Mouse (Mus musculus) adrenal gland, adult (tissue): ENCODE measurements around the gene Ttc7b.
A peak's percentile ranks its signal among the peaks of the same experiment; 100 is the strongest.

Source experiments
- DNase-seq, 2 experiments: peaks; one replicate each; pipeline ENCODE4 v3.0.0; 2022 to 2023; ENCODE audit warnings: low spot score in 1 of 2; ENCODE audit not compliant: inconsistent age in 2 of 2

Gene Ttc7b

GRCm38 (mm10) chr12:100343554-100343953 is 177.1 kb downstream of the Ttc7b start:
- DNase-seq: no peak

DNA sequence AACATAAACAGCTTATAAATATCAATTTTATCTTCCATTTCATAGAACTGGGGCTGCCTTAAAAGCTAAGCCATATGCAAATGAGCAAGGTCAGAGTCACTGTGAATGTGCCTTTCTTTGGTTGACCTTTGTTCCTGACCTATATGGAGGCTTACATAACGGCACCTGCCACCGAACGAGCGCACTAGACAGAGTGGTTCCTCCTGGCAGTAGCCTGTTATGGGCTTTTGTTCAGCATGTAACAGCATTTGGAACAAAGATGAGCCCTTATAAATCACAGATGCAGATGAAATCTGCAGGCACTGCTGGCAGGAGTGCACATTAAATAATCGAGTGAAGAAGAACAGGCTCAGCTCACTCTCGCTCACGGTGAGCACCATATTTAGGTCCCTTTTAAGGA is 179.0 kb downstream of the Ttc7b start:
- no peak for DNase-seq

DNA sequence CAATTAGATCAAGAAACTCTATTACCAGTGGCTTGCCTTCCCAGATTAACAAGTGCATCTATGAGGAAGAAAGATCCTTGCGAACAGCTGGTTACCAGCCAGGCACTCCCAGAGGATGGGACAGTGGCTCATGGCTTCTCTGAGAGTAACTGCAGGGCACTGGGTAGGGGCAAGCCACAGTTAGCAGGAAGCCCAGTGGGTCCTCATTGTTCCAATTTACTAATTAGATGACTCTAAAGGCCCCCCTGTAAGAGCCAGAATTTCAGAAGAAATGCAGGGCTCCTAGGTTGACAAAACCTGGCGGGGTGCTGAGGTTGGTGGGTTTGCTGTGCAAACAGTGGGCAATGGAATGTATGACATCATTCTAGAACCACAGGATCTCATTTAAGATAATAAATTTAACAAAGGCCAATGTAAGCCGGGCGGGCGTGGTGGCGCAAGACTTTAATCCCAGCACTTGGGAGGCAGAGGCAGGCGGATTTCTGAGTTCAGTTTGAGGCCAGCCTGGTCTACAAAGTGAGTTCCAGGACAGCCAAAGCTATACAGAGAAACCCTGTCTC is 179.6 kb downstream of the Ttc7b start:
- DNase-seq: no peak

- DNase-seq: no peak
Observed at GRCm38 (mm10) chr12:100338055-100338454, 182.6 kb downstream of the Ttc7b start.

DNA sequence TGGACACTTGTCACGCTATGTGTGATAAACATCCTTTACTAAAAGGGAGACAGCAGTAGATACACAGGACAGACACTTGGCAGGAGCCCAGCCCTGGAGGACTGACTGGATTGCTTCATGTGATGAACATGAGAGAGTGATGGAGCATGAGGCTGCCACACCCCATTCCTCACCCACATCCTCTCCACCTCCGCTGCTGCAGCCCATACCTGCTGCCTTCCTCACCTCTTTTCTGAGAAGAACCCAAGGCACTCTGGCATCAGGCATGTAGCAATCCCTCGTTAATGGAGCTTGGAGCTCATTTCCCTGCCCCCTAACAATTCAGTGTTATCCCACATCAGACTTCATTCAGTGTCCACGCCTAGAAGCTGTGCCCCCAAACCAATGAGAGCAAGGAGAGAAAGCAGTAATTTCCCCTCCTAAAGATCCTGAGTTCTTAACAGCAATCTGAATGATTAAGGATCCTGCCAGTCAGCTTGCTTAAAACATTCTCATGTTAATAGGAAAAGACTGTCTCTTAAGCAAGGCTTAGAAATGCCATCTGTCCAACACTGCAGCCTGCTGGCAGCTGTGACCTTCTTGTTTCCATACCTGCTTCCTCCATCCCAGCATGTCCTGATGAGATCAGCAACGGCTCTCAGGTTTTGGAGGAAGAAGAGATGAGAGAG is 183.1 kb downstream of the Ttc7b start:
- DNase-seq: no peak

DNA sequence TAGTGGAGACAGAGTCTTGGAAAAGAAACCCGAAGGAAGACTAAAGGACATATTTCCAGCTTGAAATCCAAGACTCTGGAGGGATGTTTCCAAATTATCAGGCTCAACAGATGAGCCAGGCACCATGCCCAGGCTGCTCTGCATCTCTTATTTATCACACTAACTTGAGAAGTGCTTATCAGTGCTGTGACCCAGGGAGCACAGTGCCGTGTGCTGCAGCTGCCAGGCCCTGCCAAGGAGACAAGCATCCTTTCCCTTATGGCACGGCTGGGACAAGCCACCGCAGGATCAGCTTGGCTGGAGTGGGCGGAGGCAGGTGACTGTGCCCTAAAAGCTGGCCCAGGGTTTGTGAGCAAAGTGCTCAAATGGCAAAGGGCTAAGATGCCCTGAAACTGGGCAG is 184.4 kb downstream of the Ttc7b start:
- DNase-seq: no peak

- no peak for DNase-seq
Observed at GRCm38 (mm10) chr12:100331806-100332205, 188.8 kb downstream of the Ttc7b start.

DNA sequence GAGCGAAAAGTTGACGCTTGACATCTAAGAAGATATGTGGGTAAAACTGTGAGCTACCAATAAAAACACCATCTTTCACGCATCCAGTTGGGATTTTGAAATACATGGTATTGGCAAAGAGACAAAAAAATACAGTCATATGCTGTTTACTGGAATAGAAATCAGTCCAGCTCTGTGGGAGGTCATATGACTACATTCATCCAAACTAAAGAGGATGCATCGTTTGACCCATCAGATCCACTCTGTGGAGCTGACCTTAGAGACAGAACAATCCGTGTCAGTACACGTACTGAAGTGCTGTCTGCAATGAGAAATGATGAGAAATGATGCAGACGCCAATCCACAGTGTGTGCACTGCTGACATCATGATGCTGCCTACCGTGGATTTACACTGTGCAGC is 190.4 kb downstream of the Ttc7b start:
- DNase-seq: peak in 1 of 2 experiments; percentile 51

DNA sequence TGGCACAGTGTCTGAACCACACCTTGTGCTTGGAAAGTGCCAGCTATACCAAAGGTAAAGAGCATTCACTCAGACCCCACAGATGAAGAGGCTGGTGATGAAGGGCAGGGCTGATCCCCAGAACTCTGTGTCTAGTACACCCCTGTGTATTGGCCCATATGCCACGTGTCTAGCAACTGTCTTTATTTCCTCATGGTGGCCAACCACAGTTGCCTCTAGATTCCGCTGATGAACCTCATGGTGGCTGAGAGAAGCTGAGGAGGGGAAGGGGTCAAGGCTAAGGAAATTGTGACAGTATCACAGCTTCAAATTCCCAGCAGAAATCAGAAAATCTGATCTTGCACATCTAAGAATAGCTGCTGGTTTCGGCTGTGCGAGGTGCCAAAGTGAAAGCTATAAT is 191.6 kb downstream of the Ttc7b start:
- DNase-seq: no peak

DNA sequence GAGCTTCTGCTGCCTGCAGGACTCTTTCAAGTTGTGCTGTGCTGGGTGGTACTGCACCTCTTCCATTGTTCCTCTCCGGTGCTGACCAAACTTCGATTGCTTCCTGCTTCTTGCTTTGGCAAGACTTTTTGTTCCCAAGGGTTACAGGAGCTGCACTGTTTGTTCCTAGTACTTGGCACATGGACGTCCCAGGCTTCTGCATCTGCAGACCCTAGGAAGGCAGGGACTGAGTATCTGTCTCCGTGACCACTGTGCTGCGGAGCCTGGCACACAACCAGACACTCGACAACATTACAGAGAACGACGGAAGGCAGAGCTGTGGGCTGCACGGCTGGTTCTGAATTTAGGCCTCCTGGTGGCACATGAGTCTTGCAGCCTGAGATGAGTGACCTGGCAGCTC is 192.1 kb downstream of the Ttc7b start:
- peak in 1 of 2 experiments; percentile 42 for DNase-seq

DNA sequence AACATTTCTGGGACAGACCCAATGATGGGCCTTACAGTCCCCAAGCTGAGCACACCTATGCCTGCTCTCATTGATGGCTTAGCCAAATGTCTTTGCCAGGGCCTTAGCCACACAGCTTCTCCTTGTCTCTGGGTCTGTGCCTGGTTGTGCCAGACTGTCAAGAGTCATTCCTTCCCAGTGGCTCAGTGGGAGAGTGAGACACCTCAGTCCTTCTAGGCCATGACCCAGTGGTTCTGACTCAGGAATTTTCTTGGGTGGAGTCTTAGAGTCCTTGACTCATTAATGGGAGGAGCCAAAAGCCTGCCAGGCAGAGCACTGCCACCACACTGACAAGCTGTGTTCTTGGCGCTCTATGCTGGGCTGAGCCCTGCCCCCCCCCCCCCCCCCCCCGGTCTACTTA is 193.9 kb downstream of the Ttc7b start:
- DNase-seq: peak; percentile 82 to 90

GRCm38 (mm10) chr12:100325618-100326017 is 195.0 kb downstream of the Ttc7b start:
- no peak for DNase-seq

DNA sequence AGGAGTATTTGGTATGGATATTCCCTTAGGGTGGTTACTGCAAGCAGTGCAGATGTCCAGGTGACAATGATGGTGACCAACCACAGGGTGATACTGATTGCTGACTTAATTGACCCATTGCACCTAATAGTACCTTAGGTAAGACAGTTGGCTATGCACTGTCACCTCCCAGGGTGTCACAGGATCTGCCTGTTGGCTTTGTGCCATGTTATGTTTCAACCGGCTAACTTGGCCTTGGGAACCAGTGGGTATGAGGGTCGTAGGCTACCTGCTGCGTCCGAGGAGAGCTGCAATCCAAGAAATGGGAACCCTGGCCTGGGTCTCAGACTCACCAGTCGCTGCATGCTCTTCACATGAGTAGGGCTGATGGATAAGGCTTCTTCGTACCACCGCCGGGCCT is 195.4 kb downstream of the Ttc7b start:
- DNase-seq: no peak

DNA sequence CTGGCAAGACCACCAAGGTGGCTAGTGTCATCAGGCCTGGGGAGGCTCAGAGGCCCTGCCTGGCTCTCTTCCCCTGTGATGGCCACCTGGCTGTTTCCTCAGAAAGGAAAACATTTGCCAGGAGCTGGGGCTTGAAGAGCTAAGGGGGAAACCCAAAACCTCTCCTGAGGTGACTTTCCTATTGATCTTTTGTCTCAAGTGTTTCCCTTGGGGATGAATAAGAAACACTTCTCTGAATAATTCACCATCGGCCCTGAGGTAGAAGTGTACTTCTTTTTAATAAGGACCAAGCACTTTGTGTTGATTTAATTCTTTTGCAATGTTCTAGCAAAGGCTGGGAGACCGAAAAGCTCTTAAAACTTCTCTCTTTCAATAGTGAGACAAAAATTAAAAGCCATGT is 197.0 kb downstream of the Ttc7b start:
- DNase-seq: no peak

DNA sequence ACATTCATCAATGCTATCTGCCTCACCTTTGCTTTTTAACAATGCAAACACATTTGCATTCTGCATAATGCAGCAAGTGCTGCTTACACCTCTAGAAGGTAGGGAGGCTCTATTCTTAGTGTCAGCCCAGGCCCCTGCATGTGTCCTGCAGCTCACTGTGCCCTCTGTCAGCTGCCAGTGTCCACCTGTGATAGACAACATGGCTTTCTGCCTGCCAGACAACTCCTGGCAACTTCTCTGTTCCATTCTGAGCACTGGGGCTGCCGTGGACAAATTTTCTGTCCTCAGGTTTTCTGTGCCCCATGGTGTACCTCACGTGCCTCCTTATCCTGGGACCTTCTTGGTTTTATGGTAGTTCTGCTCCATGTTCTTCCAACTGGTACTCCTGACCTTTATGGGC is 198.4 kb downstream of the Ttc7b start:
- no peak for DNase-seq

DNA sequence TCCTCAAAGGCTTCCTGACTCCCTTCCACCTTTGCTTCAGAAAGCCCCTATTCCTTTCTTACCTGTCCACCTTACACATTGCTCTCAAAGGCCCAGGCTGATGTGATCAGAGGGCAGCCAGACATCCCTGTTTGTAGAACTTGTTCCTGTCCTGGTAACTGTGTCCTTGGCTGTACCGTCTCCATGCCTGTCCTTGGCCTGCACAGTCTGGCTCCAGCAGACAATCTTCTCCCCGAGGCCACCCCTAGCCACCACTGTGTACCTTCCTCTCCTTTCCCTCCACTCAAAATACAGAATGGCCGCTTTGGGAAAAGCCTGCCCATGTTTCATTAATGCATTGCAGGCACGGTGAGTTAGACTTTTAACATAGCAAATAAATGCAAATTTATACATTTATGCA is 199.1 kb downstream of the Ttc7b start:
- DNase-seq: peak; percentile 72 to 73

DNA sequence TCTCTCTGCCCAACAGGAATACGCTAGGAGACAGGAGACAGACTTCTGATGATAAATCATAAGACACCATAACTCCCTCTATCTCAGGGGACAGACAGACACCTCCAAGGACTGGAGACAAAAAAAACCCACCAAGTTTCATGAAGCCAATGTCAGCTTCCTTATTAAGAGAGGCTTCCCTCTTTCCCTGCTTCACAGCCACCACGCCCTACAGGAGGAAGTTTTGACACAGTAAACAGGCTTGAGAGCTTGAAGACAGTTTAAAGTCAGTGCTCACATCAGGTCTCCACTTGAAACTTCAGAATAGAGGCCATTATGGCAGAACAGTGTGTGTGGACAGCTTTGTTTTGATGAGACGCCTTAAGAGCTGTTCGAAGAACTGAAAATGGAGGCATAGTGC is 200.9 kb downstream of the Ttc7b start:
- no peak for DNase-seq

- DNase-seq: no peak
Observed at GRCm38 (mm10) chr12:100317936-100318335, 202.7 kb downstream of the Ttc7b start.

DNA sequence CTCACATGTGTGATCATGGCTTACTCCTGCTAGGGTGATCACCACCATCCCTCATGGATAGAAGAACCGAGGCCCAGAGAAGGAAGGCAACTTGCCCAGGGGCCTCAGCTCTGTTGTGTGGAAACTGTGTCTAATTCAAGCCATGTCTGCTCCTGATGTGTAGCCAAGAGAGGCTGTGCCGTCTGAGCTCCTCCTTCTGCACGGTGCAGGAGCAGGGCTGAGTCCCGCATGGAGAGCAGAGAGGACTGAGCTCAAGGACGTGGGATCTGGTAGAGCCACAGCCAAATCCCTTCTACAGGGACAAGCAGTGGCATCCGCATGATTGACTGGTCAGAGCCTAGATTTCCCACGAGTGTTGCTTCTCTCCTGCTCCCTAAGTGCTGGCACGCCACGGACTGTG is 204.5 kb downstream of the Ttc7b start:
- peak; percentile 54 to 73 for DNase-seq

DNA sequence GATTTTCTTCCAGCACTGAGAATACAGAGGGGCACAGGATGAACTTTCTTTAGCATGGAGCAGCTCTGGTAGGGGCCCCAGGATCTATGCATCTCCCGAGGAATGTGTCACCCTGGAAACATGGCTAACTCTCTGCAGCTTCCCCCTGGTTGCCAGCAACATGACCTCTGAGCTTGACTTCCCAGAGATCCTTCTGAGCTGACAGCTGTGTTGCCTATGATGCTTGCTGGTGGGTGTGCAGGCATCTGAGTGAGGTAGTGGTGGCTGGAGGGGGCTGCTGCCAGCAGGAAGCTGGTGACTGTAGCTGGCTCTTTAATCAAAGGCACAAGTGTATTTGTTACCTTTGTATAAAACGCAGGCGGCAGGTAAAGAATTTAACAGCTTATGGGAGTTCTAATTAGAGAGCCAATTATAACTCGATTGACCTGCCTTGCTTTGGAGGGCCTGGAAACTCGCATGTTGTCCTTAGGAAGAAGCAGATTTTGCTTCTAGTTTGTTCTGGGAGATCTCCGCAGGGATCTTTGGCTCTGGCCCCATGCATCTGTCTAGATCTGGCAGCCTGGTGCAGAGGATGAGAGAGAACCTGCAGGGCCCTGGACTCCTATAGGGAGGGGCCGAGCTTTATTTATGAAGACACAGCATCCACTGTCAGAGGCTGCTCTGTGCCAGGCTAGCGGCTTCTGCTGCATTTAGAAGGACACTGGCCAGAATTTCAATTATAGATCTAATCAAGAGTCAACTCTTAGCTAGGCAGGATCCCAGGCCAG is 205.3 kb downstream of the Ttc7b start:
- no peak for DNase-seq

GRCm38 (mm10) chr12:100313785-100314375 is 206.7 kb downstream of the Ttc7b start:
- no peak for DNase-seq

DNA sequence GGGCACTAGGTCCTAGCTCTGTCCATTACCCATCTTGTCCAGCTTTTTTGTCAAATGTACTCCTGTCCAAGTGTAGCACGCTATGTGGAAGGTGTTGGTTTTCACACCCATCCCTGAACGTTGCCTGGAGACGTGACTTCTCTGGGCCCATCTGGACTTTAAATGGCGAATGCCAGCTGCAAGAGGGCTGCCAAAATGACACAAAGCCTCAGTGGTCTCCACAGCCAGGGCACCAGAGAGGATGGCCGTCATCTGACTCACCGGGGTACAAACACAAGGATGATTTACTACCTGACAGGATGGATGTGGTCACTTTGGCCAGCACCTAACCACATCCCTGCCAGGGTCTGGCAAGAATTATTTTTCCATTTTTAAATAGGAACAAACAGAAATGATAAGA is 207.4 kb downstream of the Ttc7b start:
- DNase-seq: no peak
